ENCODE assay signal across 10 mouse cellular contexts in genomic region chr4:138597904-138598347, GRCm38 (mm10). TPM values are rescaled to one million over a fixed set of nuclear protein-coding genes. Genes with fewer than 3 reads are reported as not detected.
DNase-seq lines count a peak whose midpoint lies in the region; ATAC-seq and TF ChIP-seq lines count a peak whose summit lies in the region.
"Had no signal": no experiment of that assay in that cellular context is flagged by ENCODE, and none has a peak within 500 bp of the region (broad histone marks: within the 10 kb centered on the region; RNA-seq: fewer than 3 reads in every experiment).

No protein-coding gene starts in this region.

- WGBS in kidney, adult 2 months = 7% methylated on average over 7 of the region's 7 CpGs
- WGBS in kidney, embryonic 16.5 days = 5% methylated on average over 7 of the region's 7 CpGs
- WGBS in forebrain, embryonic 14.5 days = 3% methylated on average over 7 of the region's 7 CpGs

- ATAC-seq in kidney, embryonic 16.5 days (ENCODE audit: low FRiP score, low TSS enrichment) = no peak
- ATAC-seq in forebrain, embryonic 14.5 days = peak; percentile 73

- no peaks in the 10 kb centered on the region for H3K4me1 ChIP-seq in kidney, adult 2 months (ENCODE audit: control insufficient read depth, insufficient read depth, low read length)
- H3K4me1 ChIP-seq in kidney, embryonic 16.5 days (ENCODE audit: insufficient read depth, low read length) = peaks cover 13% of the 10 kb centered on the region
- peaks cover 28% of the 10 kb centered on the region for H3K4me1 ChIP-seq in forebrain, embryonic 14.5 days (ENCODE audit: control insufficient read depth, insufficient read depth, low read length)
- H3K4me1 ChIP-seq: heart, embryonic 15.5 days had no signal

- no peak overlapping the region for H3K27ac ChIP-seq in kidney, adult 2 months (ENCODE audit: insufficient read depth, low read depth, low read length)
- H3K27ac ChIP-seq in kidney, embryonic 16.5 days (ENCODE audit: low read length) = no peak overlapping the region
- peak overlapping the region; percentile 78 for H3K27ac ChIP-seq in forebrain, embryonic 14.5 days (ENCODE audit: low read depth, low read length)
- H3K27ac ChIP-seq: heart, embryonic 15.5 days; macrophage had no signal

- no peaks in the 10 kb centered on the region for H3K27me3 ChIP-seq in kidney, adult 2 months (replicated peaks; ENCODE audit: control insufficient read depth, insufficient read depth, low read length)
- no peaks in the 10 kb centered on the region for H3K27me3 ChIP-seq in kidney, embryonic 16.5 days (ENCODE audit: insufficient read depth, low read length)
- 0 out of 2 replicates have a peak, but pooled peaks cover 4% of the 10 kb centered on the region for H3K27me3 ChIP-seq in forebrain, embryonic 14.5 days (replicated peaks; ENCODE audit: control insufficient read depth, insufficient read depth, low read length)

- no peaks in the 10 kb centered on the region for H3K9me3 ChIP-seq in kidney, embryonic 16.5 days (ENCODE audit: low read length)
- H3K9me3 ChIP-seq in forebrain, embryonic 14.5 days (replicated peaks; ENCODE audit: control insufficient read depth, low read length) = no peaks in the 10 kb centered on the region
- H3K9me3 ChIP-seq: heart, embryonic 15.5 days had no signal

- no peak for TF ChIP-seq CTCF in kidney, adult 2 months (conservative IDR thresholded peaks at IDR 0.05; ENCODE audit: insufficient read depth, insufficient read length, low read depth, low read length)

- TF ChIP-seq POLR2A in kidney, adult 2 months (IDR thresholded peaks at IDR 0.05; ENCODE audit: low read depth, low read length) = no peak

- H3K9ac ChIP-seq in kidney, embryonic 16.5 days (replicated peaks; ENCODE audit: low read length) = no peak overlapping the region
- no peak overlapping the region for H3K9ac ChIP-seq in forebrain, embryonic 14.5 days (ENCODE audit: low read length)
- H3K9ac ChIP-seq: heart, embryonic 15.5 days had no signal

- H3K4me2 ChIP-seq in kidney, embryonic 16.5 days (replicated peaks; ENCODE audit: low read depth, low read length) = no peak overlapping the region
- H3K4me2 ChIP-seq in forebrain, embryonic 14.5 days (ENCODE audit: low read length) = peak overlapping the region; percentile 15; the same call in 1 of the 2 replicates
- H3K4me2 ChIP-seq: heart, embryonic 15.5 days had no signal

- DNase-seq in kidney, adult 2 months = peak; percentile 38
- DNase-seq in adrenal gland, adult 2 months = peak; percentile 26
- peak; percentile 89 for DNase-seq in forebrain, embryonic 14.5 days (ENCODE audit: low spot score)
- DNase-seq in left cerebral cortex, postnatal 14 days (ENCODE audit: low spot score in 2 of 2) = peak; percentile 60 to 76
- DNase-seq in neural tube, embryonic 10.5 days (ENCODE audit: extremely low spot score, low spot score) = peak; percentile 62
- peak; percentile 4 to 9 for DNase-seq in thymus, postnatal 36 days
- no peak for DNase-seq in cerebellum, adult 9-11 months

- intact Hi-C loops in left cerebral cortex, postnatal 14 days (cut with DNase I) = no loop called here

- no peak overlapping the region for H3K4me3 ChIP-seq in kidney, adult 2 months (ENCODE audit: insufficient read depth, low read depth, low read length)
- no peak overlapping the region for H3K4me3 ChIP-seq in kidney, embryonic 16.5 days (ENCODE audit: low read length)
- H3K4me3 ChIP-seq in forebrain, embryonic 14.5 days (ENCODE audit: low read depth, low read length) = no peak overlapping the region
- H3K4me3 ChIP-seq: heart, embryonic 15.5 days had no signal

- no peaks in the 10 kb centered on the region for H3K36me3 ChIP-seq in kidney, adult 2 months (ENCODE audit: control insufficient read depth, insufficient read depth, low read length)
- H3K36me3 ChIP-seq in kidney, embryonic 16.5 days (ENCODE audit: insufficient read depth, low read length) = no peaks in the 10 kb centered on the region
- no peaks in the 10 kb centered on the region for H3K36me3 ChIP-seq in forebrain, embryonic 14.5 days (ENCODE audit: control insufficient read depth, insufficient read depth, low read length)
- H3K36me3 ChIP-seq: heart, embryonic 15.5 days had no signal

RNA-seq across cellular contexts. Expression of gene Vwa5b1, which starts 37.8 kb away (rescaled TPM):
- polyA plus RNA-seq in kidney, adult 2 months (2012; rRNA removed) = 0.08 TPM in 1 of 2 replicates, not detected in the other
- 0.15 and 0.18 TPM in 2 replicates for polyA plus RNA-seq in kidney, embryonic 16.5 days (2015; fragmentation: Nextera tagmentation; extraction: Ambion mirVana)
- total RNA-seq in adrenal gland, adult 2 months (2021) = not detected
- polyA plus RNA-seq in adrenal gland, adult 2 months (2012; rRNA removed) = not detected in 2 replicates
- 0.30 and 1.6 TPM in 2 replicates for polyA plus RNA-seq in forebrain, embryonic 14.5 days (2014; fragmentation: Nextera tagmentation; extraction: Ambion mirVana)
- total RNA-seq in left cerebral cortex, postnatal 14 days (2021) = 1 to 10 TPM; 3.1 to 4.3 TPM
- polyA plus RNA-seq: heart, embryonic 15.5 days; macrophage had no signal
